Mouse (Mus musculus) cortical plate, adult 2 months (tissue): ENCODE data around the gene Ubap2.

Experiments
- CTCF ChIP-seq: fragments of 200-500 bp; IDR thresholded peaks from 2 replicates; pipeline ENCODE4 v1.5.1; 2011; ENCODE audit warnings: mild to moderate bottlenecking, control low read depth, low read length; ENCODE audit not compliant: insufficient read depth; ENCODE audit errors: extremely low read depth
- POLR2A ChIP-seq: fragments of 200-500 bp; IDR thresholded peaks from 2 replicates; pipeline ENCODE4 v1.6.1; 2011; ENCODE audit warnings: mild to moderate bottlenecking, low read length, control low read depth; ENCODE audit not compliant: insufficient read depth; ENCODE audit errors: extremely low read depth

DNA sequence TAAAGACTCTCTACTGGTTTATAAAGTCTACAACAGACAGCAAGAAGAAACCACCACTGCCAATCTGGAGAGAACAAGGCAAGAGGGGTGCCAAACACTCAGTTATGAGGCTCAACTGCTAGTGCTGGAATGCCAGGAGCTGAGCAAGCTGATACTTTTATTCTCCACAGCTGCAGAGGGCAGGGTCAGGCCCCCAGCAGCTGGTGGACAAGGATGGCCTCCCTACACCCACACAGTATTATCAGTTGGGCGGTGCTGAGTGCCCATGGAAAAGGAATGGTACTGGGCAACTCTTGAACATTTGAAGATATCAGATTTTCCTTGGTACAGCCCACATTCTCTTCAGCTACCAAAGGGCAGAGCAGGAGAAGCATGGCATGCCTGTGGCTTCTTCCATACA is 17.2 kb downstream of the Ubap2 start:
- TF ChIP-seq CTCF, result no peak
- TF ChIP-seq POLR2A, result no peak
